Mouse (Mus musculus) thymus, postnatal 4 days (tissue): Measurements from ENCODE around the gene Klf6.

Source experiments
- DNase-seq: peaks from one replicate; pipeline ENCODE4 v3.0.0; 2021

The Klf6 gene

GRCm38 (mm10) chr13:5861157-5862002 lies at the start of gene Klf6:
Gene Klf6, plus strand, starts transcription at chr13:5861482.
- DNase-seq = peak; percentile 99

- DNase-seq = no peak
Observed at GRCm38 (mm10) chr13:5813433-5813832, 47.8 kb upstream of the Klf6 start.

GRCm38 (mm10) chr13:5817250-5817649 lies 44.0 kb upstream of the Klf6 start:
- DNase-seq = no peak

GRCm38 (mm10) chr13:5819173-5819572 lies 42.1 kb upstream of the Klf6 start:
- no peak for DNase-seq

GRCm38 (mm10) chr13:5822586-5822985 lies 38.7 kb upstream of the Klf6 start:
- DNase-seq = no peak

- DNase-seq = no peak
Observed at GRCm38 (mm10) chr13:5823150-5823549, 38.1 kb upstream of the Klf6 start.

- DNase-seq = no peak
Observed at GRCm38 (mm10) chr13:5824189-5824815, 37.0 kb upstream of the Klf6 start.

GRCm38 (mm10) chr13:5826170-5826827 lies 35.0 kb upstream of the Klf6 start:
- DNase-seq = no peak

GRCm38 (mm10) chr13:5831976-5832375 lies 29.3 kb upstream of the Klf6 start:
- no peak for DNase-seq

GRCm38 (mm10) chr13:5837174-5837777 lies 24.0 kb upstream of the Klf6 start:
- DNase-seq = no peak

GRCm38 (mm10) chr13:5841418-5841817 lies 19.9 kb upstream of the Klf6 start:
- no peak for DNase-seq

GRCm38 (mm10) chr13:5842911-5843310 lies 18.4 kb upstream of the Klf6 start:
- no peak for DNase-seq

- DNase-seq = no peak
Observed at GRCm38 (mm10) chr13:5843829-5844228, 17.5 kb upstream of the Klf6 start.

GRCm38 (mm10) chr13:5844338-5844737 lies 16.9 kb upstream of the Klf6 start:
- no peak for DNase-seq

- peak; percentile 28 for DNase-seq
Observed at GRCm38 (mm10) chr13:5845161-5845590, 16.1 kb upstream of the Klf6 start.

GRCm38 (mm10) chr13:5845605-5846004 lies 15.7 kb upstream of the Klf6 start:
- no peak for DNase-seq

GRCm38 (mm10) chr13:5846860-5847259 lies 14.4 kb upstream of the Klf6 start:
- no peak for DNase-seq

GRCm38 (mm10) chr13:5847736-5848135 lies 13.5 kb upstream of the Klf6 start:
- DNase-seq = no peak

- DNase-seq = peak; percentile 75
Observed at GRCm38 (mm10) chr13:5860651-5861156, 578 bp upstream of the Klf6 start.

- peak; percentile 71 for DNase-seq
Observed at GRCm38 (mm10) chr13:5862003-5862625, 832 bp downstream of the Klf6 start.

- DNase-seq = peak; percentile 24
Observed at GRCm38 (mm10) chr13:5862626-5863407, 1.5 kb downstream of the Klf6 start.

- peak; percentile 15 for DNase-seq
Observed at GRCm38 (mm10) chr13:5863408-5863891, 2.2 kb downstream of the Klf6 start.
